Mouse (Mus musculus): ENCODE measurements around the gene Zfp652.

DNA sequence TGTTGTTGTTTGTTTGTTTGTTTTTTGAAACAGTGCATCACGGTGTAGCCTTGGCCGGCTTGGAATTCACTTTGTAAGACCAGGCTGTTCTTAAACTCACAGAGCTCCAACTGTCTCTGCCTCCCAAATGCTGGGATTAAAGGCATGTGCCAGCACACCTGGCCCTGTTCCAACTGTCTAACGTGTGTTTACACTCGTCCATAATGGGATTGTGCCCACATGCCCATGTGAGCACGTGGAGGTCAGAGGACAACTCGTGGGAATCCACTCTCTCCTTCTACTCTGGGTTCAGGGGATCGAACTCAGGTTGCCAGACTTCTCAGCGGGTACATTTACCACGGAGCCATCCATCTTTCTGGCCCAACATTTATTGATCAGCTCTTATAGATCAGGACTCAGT is 102.9 kb downstream of the Zfp652 start:
- TF ChIP-seq GATA1 (IDR thresholded peaks at IDR 0.05; ENCODE audit: borderline replicate concordance, low read length) (no peak), FLI1 (IDR thresholded peaks at IDR 0.05; ENCODE audit: low read length) (no peak)

Data from megakaryocyte, embryonic 14.5 days (primary cell).